Mouse (Mus musculus) embryo, embryonic 10.5 days (tissue): ENCODE measurements around the gene Mlf2.
"Not testable (repeated sequence)": the region's sequence is repeated elsewhere in the genome, so short reads cannot be mapped to it uniquely, and the experiment has no call there.

Experiments used
- DNase-seq: peaks from one replicate; pipeline ENCODE4 v3.0.0-alpha.2; 2015; ENCODE audit warnings: low spot score

Mlf2 gene

DNA sequence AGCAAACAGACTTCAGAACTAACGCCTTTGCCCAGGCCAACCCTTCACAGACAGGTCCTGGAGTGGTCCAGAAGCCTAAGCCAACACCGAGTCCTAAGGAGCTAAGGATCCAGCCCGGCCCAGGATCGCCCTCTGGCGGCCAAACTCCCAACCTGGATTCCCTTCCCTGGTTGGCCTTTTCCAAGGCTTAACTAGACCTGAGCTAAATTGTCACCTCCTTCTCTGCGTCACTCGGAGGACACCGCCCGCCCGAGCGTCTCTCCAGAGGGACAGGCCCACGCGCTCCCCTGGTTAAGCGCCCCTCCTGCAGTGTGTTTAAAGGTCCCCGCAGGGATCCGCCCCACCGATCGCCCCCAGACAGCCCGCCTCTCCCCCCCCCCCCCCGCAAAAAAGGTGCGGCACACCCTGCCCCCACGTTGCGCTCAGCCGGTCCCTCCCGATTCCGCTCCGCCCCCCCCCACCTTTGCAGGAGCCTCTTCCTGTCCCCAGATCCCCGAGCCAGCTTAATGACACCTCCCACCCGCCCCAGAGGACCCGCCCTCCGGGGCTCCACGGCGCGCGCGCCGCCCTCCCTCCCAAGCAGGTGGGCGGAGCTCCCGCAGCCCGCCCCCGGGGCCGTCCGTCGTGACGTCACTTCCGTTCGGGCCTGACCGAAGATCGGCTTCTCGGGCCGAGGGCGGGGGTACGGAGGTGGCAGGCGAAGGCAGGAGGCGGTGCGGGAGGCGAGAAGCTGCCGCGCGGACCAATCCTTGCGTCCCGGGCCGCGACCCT is at the start of gene Mlf2:
Mlf2 (plus strand) TSS at position 633 of the 771 bp plus-strand sequence.
- peak; percentile 98 for DNase-seq

DNA sequence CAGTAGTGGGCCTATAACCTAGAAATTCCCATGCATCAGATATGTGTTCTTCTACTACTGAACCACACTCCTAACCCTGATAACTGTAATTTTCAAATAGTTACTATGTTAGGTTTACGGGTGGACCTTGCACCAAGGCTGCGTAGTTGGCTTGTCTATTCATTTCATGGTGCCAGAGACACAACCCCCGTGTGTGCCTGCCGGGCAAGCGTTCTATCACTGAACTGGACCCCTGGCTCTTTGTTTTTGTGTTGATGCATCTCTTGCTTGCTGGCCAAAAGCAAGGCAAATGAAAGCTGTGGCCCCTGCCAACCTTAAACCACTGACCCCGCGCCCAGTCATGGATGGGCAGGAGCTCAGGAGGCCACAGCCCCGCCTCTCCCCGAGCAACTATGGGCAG is 49.4 kb upstream of the Mlf2 start:
- no peak for DNase-seq

DNA sequence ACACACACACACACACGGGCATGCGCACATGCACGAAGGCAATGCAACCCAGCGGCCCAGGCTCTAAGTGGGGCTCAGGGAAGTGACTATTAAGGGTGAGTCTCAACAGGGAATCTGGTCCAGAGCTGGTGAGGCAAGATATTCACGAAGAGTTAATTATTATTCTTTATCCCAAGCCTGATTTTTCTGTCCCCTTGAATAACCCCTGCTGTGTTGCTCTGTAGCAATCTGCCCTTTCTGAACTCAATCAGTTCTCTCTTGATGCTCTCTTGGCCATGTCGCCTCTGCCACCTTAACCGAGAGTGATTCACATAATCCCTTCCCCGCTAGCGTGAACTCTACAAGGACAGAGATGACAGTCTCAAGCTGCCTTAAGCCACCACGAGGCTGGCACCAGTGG is 47.8 kb upstream of the Mlf2 start:
- DNase-seq = no peak

DNA sequence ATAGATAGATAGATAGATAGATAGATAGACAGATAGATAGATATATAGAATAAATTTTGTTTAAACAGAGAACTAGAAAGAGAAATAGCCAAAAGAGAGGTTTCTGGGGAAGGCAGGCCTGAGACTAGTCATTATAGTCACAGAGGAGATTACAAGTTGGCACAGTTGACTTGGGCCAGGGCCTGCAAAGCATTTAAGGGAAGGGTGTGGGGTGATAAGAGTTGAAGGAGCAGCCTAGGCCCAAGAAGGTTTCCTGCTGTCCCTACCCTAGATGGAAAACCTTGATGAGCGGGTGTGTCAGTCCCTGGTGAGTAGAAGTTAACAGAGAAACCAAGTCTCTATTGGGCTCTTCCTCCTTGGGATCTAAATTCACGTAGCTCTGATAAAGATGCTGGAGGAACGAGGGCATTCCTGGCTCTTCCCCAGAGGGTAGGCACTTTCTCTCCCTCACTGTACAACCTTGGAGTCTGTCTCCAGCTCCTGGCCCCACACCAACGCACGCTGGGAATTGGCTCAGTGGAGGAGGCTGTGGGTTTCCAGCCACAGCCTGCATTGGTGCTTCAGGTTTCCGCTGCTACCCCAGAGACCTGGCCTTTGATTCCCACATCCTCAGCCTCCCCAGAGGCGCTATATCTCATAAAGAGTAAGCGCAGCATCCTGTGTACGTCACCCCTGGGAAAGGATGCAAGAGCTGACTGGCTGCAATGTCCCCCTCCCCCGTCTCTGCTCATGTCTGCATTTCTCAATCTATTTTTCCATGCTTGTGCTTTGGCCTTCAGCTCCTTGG is 46.3 kb upstream of the Mlf2 start:
- DNase-seq = no peak

DNA sequence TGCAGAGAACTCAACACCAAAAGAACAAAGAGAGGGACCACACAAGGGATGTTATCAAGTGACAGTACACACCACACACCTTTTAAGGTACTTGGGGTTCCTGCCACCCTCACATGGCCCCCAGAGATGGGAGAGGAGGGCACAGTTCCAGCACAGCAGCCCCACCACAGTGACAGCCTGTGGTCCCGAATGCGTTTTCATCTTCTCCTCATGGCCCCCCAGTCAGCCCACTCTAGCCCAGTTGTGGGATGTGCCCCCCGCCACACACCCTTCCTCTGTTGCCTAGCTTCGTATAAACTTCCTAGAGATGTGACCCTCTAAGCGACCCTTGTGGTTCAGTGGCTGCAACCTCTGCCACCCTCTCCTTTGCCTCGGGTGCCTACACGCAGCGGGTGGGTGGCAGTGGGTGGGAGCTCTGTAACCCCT is 45.2 kb upstream of the Mlf2 start:
- no peak for DNase-seq

DNA sequence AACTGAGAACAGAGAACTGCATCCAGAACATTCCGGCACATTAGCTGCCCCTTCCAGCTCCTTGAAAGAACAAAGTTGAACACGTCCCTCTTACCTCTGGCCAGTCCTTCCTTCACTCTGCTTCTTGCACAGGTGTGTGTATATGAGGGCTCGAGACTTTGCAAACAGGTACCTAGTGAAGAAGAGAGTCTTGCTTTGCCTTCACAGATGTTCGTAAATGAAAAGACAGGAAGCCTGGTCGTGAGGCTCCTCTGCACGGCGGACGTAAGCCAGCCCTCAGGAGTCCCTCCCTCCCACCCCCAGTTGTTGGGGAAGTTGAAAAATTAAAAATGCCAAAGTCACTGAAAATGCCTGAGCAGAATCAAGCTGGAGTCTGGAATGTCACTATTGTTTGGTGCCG is 43.2 kb upstream of the Mlf2 start, which contains the start of gene Cd4:
Cd4 (minus strand) TSS at position 236 of the 400 bp plus-strand sequence.
- DNase-seq = no peak

DNA sequence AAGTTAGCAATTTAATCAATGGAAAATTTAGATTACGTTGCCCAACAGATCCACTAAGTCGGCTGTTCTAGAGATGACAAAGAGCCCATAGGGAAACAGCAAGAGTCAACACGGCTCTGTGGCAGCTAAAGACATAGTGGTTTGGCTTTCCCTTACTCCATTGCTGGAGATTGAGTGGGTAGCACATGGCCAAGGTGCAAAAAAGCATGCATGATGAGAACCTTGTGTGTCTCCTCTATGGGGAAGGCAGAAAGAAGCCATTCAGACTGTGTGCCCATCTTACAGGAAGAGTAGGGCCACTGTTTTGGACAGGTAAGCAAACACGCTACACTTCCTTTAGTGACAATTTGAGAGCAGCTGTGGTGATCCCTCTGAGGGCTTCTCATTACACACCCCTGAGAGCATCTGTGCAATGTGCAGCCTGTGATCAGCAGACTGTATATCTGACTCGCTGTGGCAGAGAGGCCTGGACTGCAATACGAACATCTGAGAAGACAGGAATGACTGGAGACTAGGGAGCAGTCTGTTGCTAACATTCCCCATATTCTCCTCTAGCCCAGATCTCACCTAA is 42.5 kb upstream of the Mlf2 start:
- DNase-seq = no peak

DNA sequence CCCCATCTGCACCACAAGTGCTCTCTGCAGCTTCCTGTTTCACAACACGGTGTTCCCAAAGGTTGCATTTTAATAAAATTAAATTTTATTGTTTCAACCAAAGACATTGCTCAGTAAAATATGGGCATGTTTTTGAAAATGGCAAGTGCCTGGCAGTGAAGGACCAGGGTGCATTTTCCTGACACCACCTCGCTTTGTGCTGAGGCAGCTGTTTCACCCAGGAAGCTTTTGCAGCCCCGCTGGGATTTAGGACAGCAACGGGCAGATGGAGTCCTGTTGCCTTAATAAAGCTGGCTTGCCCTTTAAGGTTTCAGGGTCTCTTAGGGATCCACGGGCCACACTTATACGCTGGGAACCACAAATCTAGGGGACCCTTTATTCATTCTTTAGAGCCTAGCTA is 40.2 kb upstream of the Mlf2 start:
- DNase-seq = no peak

DNA sequence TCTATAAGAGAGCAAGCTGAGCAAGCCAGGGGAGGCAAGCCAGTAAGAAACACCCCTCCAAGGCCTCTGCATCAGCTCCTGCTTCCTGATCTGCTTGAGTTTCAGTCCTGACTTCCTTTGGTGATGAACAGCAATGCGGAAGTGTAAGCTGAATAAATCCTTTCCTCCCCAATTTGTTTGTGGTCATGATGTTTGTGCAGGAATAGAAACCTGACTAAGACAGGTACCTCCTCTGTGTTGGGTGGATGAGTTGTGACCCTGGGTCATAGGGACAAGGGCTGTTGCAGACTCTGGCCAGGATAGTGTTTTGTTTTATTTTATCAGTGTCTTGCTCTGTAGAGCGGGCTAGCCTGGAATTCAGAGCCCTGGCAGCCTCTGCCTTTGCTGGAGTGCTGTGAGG is 37.1 kb upstream of the Mlf2 start:
- DNase-seq = not testable (repeated sequence)

DNA sequence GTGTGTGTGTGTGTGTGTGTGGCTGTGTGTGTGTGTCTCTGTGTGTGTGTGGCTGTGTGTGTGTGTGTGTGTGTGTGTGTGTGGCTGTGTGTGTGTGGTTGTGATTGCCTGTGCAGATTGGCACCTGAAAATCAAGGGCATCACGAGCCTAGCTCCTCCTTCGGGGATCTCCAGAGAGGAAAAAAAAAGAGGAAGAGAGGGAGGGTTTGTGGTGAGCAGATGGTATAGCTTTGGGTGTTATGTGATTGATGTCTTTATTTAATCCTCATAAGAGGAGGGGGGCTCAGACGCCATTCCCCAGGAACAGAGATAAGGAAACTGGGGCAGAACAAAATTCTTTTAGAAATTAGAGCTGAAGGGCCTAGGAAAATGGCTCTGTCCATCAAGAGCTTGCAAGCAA is 32.8 kb upstream of the Mlf2 start:
- no peak for DNase-seq

DNA sequence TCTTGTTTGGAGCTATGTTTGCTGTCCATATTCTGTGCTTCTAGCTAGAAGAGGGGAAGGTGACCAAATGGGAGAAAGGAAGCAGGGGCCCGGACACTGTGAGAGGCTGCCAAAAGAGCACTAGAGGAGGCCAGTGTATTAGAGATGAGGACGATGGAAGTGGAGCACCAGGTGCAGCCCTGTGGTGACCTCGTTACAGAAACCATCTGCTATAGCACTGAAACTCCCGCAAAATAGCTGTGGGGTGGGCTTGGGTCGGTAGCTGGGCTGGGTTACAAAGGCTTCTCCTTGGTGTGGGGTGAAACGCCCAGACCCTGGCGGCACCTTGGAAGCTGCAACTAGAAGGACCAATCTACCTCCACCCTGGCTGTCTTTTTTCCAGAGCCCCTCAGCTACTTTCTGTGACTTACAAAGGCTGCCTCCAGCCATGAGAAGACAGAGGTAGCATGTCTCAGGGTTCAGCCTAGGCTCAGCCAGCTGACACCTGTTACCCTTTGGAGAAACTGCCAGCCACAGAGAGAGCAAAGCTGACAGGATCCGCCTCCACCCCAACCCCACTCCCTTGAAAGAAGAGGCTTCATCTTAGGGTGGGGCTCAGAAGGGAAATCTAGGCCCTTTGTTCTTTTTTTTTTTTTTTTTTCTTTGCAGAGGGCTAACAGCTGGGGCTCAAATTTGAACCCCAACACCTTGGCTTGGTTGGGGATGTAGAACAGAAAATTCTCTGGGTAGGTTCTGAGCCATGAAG is 31.0 kb upstream of the Mlf2 start:
- DNase-seq = no peak

DNA sequence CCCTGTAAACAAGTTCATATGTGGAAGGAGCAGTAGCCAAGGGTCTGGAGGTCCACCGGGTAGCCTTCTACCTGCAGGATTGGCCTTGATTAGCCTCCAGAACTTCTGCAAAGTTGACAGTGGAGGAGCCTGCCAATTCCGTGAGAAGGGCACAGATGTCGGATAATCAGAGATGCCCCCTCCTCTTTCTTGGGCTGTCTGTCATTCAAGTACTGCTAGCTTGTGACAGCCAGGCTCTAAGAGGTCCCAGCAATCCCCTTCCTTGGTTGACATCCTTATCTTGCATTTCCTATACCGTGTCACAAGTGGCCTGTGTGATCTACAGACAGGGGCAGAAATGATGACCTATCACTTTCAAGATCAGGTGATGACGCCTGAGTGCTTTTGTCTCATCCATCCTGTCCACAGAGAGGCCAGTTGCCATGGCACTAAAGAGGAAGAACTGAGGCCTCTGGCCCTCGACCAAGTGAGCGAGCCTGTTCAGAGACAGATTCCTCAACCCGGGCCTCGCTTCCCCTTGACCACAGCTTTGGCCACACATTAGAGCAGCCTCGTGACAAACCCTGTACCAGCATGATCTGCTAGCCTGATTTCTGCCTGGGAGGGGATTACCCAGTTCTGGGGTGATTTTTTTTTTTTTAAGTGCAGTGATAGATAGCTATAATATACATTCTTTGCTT is 30.2 kb upstream of the Mlf2 start:
- no peak for DNase-seq

DNA sequence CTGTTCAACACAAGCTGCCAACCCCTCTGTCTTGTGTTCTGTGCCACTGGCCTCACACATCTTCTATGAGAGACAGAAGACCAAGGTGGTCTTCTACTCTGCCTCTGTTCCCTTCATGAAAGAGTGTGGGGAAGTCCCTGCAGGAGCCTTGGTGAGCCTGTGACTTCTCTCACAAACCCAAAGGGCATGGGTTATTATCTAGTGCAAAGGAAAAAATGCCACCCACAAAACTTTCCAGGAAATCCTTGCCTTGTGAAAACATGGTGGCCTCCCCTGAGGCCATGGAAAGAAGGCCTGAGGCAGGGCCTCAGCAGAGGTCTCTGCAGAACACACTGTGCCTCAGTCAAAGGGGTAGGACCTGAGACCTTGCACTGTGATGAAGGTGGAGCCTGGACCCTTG is 29.3 kb upstream of the Mlf2 start:
- DNase-seq = no peak

DNA sequence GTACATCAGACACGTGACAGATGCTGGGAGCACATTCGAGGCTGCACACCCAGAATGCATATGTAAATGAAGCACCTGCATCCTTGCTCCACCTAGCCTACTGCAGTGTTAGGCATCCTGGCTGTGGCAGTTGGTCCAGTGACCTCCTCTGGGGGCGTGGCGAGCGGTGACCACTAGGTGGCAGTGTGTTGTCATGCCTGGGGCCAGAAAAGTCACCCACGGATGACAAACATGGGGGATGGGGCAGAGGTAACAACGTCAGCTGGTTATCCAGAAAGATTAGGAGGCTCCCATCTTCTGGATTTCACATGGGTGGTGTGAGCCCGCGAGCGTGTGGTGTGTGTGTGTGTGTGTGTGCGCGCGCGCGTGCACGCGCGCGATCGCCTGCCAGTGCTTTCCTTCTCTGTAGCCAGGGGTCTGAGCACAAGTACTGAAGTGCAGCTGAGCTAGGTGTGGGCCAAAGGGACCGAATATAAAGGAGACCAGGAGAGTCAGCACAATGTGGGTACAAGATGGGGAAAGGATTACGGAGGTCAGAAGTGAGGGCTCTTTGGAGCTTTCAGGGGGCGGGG is 27.5 kb upstream of the Mlf2 start:
- DNase-seq = peak; percentile 97

DNA sequence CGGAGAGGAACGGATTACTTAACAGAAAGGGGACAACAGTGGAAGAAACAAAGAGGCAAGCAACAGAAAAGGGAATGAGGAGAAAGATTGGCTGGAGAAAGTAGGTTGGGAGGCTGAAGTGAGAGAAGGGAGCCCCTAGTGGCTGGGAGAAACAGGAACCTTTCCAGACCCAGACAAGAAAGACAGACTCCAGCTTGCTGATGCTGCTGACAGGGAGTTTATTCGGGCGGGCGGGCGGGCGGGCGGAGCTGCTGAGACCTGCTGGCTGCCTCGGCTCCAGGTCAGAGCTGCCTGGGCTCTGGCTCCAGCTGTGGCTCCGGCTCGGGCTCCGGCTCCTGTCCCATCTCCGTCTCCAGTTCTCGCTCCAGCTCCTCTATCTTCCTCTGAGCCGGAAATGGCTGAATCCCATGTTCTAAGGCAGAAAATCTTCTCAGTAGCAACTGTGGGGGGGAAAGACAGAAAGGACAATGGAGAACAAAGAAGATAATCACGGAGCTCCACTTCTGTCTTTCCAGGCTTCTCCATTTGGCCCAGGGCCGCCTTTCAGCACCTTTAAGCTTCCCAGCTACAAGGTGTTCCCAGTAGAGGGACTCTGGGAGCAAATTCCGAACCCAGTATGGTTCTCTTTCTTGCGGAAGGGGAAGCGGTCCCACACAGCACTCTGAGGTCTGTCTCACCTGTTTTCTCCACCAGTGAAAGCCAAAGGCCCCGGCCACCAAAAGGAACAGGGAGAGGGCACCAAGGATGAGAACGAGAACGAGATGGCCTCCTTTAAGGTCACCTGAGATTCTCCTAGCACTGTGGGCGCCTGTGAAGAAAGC is 26.8 kb upstream of the Mlf2 start:
- DNase-seq = peak; percentile 90

DNA sequence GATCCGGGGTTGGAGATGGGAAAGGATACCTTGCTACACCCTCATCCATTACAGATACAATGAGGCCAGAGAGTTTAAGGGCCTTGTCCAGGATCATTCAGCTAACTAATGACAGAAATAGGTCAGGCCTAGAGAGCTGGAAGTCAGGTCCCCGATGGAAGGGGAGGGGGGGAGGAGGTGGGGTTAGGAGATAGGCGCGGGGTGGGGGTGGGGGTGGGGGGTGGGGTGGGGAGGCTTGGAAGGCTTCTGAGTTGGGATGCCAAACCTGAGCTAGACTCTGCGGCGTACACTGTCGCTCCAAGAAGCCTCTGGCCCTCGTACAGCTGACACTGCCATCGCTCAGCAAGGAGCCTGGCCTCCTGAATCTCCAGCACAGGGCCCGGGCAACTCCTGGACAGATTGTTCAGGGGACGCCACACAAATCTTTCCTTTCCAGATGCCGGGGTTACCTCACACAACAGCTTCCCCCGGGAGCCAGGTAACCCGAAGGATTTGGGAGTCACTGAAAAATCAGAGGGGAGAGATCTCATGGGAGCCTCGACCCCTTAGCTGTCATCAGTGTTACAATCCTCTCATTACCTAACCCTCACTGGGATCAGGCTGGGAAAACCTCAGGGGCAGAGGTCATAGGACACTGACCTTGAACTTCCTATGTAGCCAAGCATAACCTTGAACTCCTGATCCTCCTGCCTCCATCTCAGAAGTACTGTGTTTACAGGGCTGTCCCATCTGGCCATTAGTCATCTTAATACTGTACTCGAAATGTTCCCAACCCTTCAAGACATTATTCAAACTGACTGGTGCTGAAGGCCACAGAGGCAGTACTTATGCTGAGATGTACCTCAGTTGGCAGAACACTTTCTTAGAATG is 26.0 kb upstream of the Mlf2 start:
- DNase-seq = peak; percentile 32

DNA sequence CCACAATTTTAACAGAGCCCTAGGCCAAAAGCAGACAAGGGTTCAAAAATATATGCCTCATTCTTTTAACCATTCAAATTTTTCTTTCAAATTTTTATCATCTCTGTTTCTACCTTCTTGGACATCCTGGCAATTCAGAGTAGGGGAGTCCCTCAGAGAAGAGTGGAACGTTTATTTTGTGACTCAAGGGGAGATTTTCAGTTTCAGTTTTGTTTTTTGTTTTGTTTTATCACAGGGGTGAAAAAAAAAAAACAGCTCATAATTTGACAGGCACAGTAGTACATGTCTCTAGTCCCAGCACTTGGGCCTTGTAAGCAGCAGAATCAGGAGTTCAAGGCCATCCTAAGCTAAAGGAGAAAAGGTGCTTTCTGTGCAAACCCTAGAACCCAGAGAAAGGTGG is 23.4 kb upstream of the Mlf2 start:
- no peak for DNase-seq

DNA sequence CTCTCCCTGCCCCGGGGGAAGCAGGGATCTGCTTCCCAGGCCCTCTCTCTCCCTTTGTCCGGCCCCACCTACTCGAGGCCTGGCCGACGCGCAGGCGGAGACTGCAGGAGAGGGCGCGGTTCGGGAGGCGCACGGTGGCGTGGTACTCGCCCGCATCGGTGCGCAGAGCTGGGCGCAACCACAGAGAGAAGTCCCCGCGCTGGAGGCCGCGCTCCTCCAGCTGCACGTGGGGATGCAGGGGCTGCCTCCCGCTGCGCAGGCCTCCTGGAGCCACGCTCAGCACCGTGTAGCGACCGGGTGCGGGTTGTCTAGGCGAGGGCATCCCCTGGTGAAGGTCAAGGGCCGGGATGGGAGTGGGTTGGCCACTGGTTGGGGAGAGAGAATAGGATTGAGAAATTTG is 21.2 kb upstream of the Mlf2 start:
- no peak for DNase-seq

DNA sequence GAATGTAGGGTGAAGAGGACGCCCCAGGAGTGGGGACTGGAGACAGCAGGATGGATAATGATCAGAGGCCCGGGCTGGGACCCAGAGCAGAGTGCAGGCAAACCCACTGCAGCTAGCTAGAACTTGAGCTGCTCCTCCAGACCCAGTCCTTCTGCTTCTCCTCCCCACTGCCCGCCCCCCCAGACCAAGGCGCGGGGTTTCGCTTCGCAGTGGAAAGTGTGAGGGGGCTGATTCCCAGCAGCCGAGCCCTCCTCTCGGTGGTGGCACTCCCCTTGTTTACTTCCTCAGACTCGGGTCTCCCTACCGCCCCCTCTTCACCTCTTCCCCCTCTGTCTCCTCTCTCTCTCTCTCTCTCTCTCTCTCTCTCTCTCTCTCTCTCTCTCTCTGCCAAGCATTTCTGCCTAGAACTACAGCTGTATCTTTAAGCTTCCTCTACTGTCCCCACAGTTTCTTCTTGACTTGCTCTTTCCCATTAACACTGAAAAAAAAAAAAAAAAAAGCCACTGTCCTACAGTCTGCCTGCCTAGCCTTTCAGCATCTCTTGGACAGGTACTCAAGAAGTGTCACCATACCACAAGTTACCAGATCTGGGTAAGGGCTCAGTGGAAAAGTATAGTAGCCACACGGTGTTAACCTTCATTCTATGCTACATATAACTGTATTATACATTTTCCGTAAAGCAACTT is 19.5 kb upstream of the Mlf2 start, which contains the start of gene Lag3:
Lag3 (minus strand) TSS at position 173 of the 686 bp plus-strand sequence.
- no peak for DNase-seq
